23 mouse cellular contexts compared by ENCODE assay signal in genomic region chr9:4714086-4714485, GRCm38 (mm10).
A peak's percentile ranks its signal among the peaks of the same experiment; 100 is the strongest.
DNase-seq lines count a peak whose midpoint lies in the region; ATAC-seq and TF ChIP-seq lines count a peak whose summit lies in the region.
"Had no signal": no experiment of that assay in that cellular context is flagged by ENCODE, and none has a peak within 500 bp of the region (broad histone marks: within the 10 kb centered on the region; RNA-seq: fewer than 3 reads in every experiment).

No protein-coding gene starts in this region.

- H3K9me3 ChIP-seq in forebrain, embryonic 15.5 days: no peaks in the 10 kb centered on the region
- H3K9me3 ChIP-seq in forebrain, embryonic 12.5 days: no peaks in the 10 kb centered on the region
- H3K9me3 ChIP-seq in midbrain, embryonic 14.5 days (ENCODE audit: control insufficient read depth, low read length): no peaks in the 10 kb centered on the region
- no peaks in the 10 kb centered on the region for H3K9me3 ChIP-seq in midbrain, embryonic 10.5 days (replicated peaks)
- H3K9me3 ChIP-seq in liver, embryonic 12.5 days (replicated peaks): no peaks in the 10 kb centered on the region
- H3K9me3 ChIP-seq: embryonic facial prominence, embryonic 13.5 days; G1E; heart, embryonic 10.5 days had no signal

- no peaks in the 10 kb centered on the region for H3K36me3 ChIP-seq in forebrain, embryonic 15.5 days
- H3K36me3 ChIP-seq in forebrain, embryonic 12.5 days (replicated peaks): no peaks in the 10 kb centered on the region
- H3K36me3 ChIP-seq in midbrain, embryonic 14.5 days (ENCODE audit: control insufficient read depth, insufficient read depth, low read length): no peaks in the 10 kb centered on the region
- H3K36me3 ChIP-seq in midbrain, embryonic 10.5 days: no peaks in the 10 kb centered on the region
- H3K36me3 ChIP-seq in liver, embryonic 12.5 days: no peaks in the 10 kb centered on the region
- H3K36me3 ChIP-seq: embryonic facial prominence, embryonic 13.5 days; G1E; heart, embryonic 10.5 days had no signal

- peaks cover 3% of the 10 kb centered on the region; the same call in 1 of the 2 replicates for H3K4me1 ChIP-seq in forebrain, embryonic 15.5 days
- no peaks in the 10 kb centered on the region for H3K4me1 ChIP-seq in forebrain, embryonic 12.5 days
- H3K4me1 ChIP-seq in midbrain, embryonic 14.5 days (ENCODE audit: control insufficient read depth, insufficient read depth, low read length): no peaks in the 10 kb centered on the region
- no peaks in the 10 kb centered on the region for H3K4me1 ChIP-seq in midbrain, embryonic 10.5 days
- no peaks in the 10 kb centered on the region for H3K4me1 ChIP-seq in liver, embryonic 12.5 days
- H3K4me1 ChIP-seq: embryonic facial prominence, embryonic 13.5 days; heart, embryonic 10.5 days had no signal

- H3K27me3 ChIP-seq in forebrain, embryonic 15.5 days: no peaks in the 10 kb centered on the region
- no peaks in the 10 kb centered on the region for H3K27me3 ChIP-seq in forebrain, embryonic 12.5 days
- no peaks in the 10 kb centered on the region for H3K27me3 ChIP-seq in midbrain, embryonic 14.5 days (ENCODE audit: control insufficient read depth, insufficient read depth, low read length)
- no peaks in the 10 kb centered on the region for H3K27me3 ChIP-seq in midbrain, embryonic 10.5 days (ENCODE audit: low read depth, poor library complexity, severe bottlenecking)
- H3K27me3 ChIP-seq in liver, embryonic 12.5 days (replicated peaks): no peaks in the 10 kb centered on the region
- H3K27me3 ChIP-seq: embryonic facial prominence, embryonic 13.5 days had no signal

- no peak overlapping the region for H3K4me3 ChIP-seq in forebrain, embryonic 15.5 days
- no peak overlapping the region for H3K4me3 ChIP-seq in forebrain, embryonic 12.5 days (replicated peaks)
- no peak overlapping the region for H3K4me3 ChIP-seq in midbrain, embryonic 14.5 days (replicated peaks; ENCODE audit: low read depth, low read length)
- no peak overlapping the region for H3K4me3 ChIP-seq in midbrain, embryonic 10.5 days
- H3K4me3 ChIP-seq in liver, embryonic 12.5 days: no peak overlapping the region
- H3K4me3 ChIP-seq: embryonic facial prominence, embryonic 13.5 days; erythroblast, embryonic 14.5 days; heart, embryonic 10.5 days had no signal

- WGBS in forebrain, embryonic 15.5 days: 46% methylated on average over 2 of the region's 2 CpGs
- WGBS in forebrain, embryonic 12.5 days: 80% methylated on average over 2 of the region's 2 CpGs
- 66% methylated on average over 2 of the region's 2 CpGs for WGBS in midbrain, embryonic 14.5 days
- WGBS in midbrain, embryonic 10.5 days: 88% methylated on average over 2 of the region's 2 CpGs
- WGBS in liver, embryonic 12.5 days (ENCODE audit: insufficient replicate concordance): 58% methylated on average over 2 of the region's 2 CpGs

- TF ChIP-seq CTCF in brain, embryonic 14.5 days (IDR thresholded peaks at IDR 0.05; ENCODE audit: borderline replicate concordance, extremely low read depth, insufficient read depth, insufficient read length): no peak

- H3K4me2 ChIP-seq in forebrain, embryonic 15.5 days (replicated peaks): no peak overlapping the region
- no peak overlapping the region for H3K4me2 ChIP-seq in forebrain, embryonic 12.5 days
- no peak overlapping the region for H3K4me2 ChIP-seq in midbrain, embryonic 14.5 days (ENCODE audit: low read length)
- H3K4me2 ChIP-seq in liver, embryonic 12.5 days: no peak overlapping the region
- H3K4me2 ChIP-seq: embryonic facial prominence, embryonic 13.5 days; hindbrain, embryonic 14.5 days had no signal

- peak; percentile 57 for ATAC-seq in forebrain, embryonic 15.5 days (replicated peaks)
- ATAC-seq in forebrain, embryonic 12.5 days (ENCODE audit: low FRiP score): no peak
- ATAC-seq in midbrain, embryonic 14.5 days (ENCODE audit: low FRiP score, low TSS enrichment): no peak
- ATAC-seq in liver, embryonic 12.5 days: no peak
- ATAC-seq: CD4-positive, CD25-positive, alpha-beta regulatory T cell, adult 4 months; inflammation-experienced regulatory T-cells, adult 6 months; intestine, postnatal 0 days had no signal

- no peak overlapping the region for H3K9ac ChIP-seq in forebrain, embryonic 15.5 days (replicated peaks)
- no peak overlapping the region for H3K9ac ChIP-seq in forebrain, embryonic 12.5 days
- H3K9ac ChIP-seq in midbrain, embryonic 14.5 days (replicated peaks; ENCODE audit: low read length): no peak overlapping the region
- H3K9ac ChIP-seq in liver, embryonic 12.5 days: no peak overlapping the region
- H3K9ac ChIP-seq: embryonic facial prominence, embryonic 13.5 days; hindbrain, embryonic 14.5 days had no signal

- H3K27ac ChIP-seq in forebrain, embryonic 15.5 days (replicated peaks): no peak overlapping the region
- H3K27ac ChIP-seq in forebrain, embryonic 12.5 days: no peak overlapping the region
- H3K27ac ChIP-seq in midbrain, embryonic 14.5 days (replicated peaks; ENCODE audit: low read depth, low read length): no peak overlapping the region
- no peak overlapping the region for H3K27ac ChIP-seq in midbrain, embryonic 10.5 days (replicated peaks)
- H3K27ac ChIP-seq in liver, embryonic 12.5 days: no peak overlapping the region
- H3K27ac ChIP-seq: embryonic facial prominence, embryonic 13.5 days; heart, embryonic 10.5 days; hindbrain, embryonic 14.5 days had no signal

- peak; percentile 49 for DNase-seq in cerebellum, adult 9-10 months
- DNase-seq in cerebellum, adult 8-10 months: no peak
- DNase-seq in midbrain, embryonic 14.5 days: peak; percentile 43
- DNase-seq in midbrain, embryonic 10.5 days (ENCODE audit: low spot score): no peak
- DNase-seq in brain, embryonic 14.5 days (ENCODE audit: low read depth): peak; percentile 75
- DNase-seq: adrenal gland, postnatal 10 days; B cell, adult 2 months; cerebellum, postnatal 25 days; heart, adult 18-20 months; heart, postnatal 10 days; heart, postnatal 4 days; kidney, adult 8-10 months had no signal

- TF ChIP-seq POLR2A in brain, embryonic 14.5 days (IDR thresholded peaks at IDR 0.05; ENCODE audit: borderline replicate concordance, extremely low read depth, insufficient read depth, insufficient read length, poor library complexity, severe bottlenecking): no peak

Comparison
In these comparisons a context has a peak if more than half of its experiments do, and no peak if none do; other contexts are left out.
1. DNase-seq: peak in cerebellum, adult 9-10 months (single experiment), midbrain, embryonic 14.5 days (single experiment) and brain, embryonic 14.5 days (single experiment); none in cerebellum, adult 8-10 months (single experiment) and midbrain, embryonic 10.5 days (single experiment).